Mouse (Mus musculus): ENCODE data around the gene Trim27. TPM values are rescaled to one million over a fixed set of nuclear protein-coding genes. Genes with fewer than 3 reads are reported as not detected.

Gene Trim27
- polyA plus RNA-seq, 2 experiments, result 101 to 123 TPM

DNA sequence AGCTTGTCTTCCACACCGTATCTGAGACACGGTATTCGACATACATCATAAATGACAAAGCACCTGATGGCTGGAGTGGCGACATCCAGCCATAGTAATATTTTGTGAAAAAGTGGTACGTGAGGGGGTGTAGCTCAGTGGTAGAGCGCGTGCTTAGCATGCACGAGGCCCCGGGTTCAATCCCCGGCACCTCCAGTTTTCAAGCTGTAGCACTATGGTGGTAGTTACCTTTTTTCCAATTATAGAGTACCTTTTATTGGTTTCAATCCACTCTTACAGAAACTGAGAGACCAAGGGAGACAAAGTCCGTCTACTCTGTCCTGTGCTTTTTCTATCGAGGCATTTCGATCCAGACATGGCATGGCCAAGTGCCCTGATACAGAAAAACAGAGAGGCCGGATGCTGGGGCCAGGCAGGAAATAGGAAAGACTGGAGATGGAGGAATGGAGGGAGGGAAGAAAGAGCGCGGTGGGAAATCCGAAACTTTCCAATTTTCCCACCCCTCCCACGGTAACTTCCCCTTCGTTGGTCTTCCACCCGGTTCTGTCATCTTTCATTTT lies 43.3 kb downstream of the Trim27 start:
- H3K27ac ChIP-seq (replicated peaks; ENCODE audit: low read depth, low read length), result no peak overlapping the region
- no peaks in the 10 kb centered on the region for H3K9me3 ChIP-seq (ENCODE audit: control insufficient read depth, low read length)
- no peaks in the 10 kb centered on the region for H3K36me3 ChIP-seq (ENCODE audit: control insufficient read depth, insufficient read depth, low read length)
- WGBS, result under 1% methylated on average over 20 of the region's 20 CpGs
- H3K27me3 ChIP-seq (ENCODE audit: control insufficient read depth, insufficient read depth, low read length), result no peaks in the 10 kb centered on the region
- DNase-seq (ENCODE audit: low spot score) (peak; percentile 88), ATAC-seq (ENCODE audit: low FRiP score, low read depth) (peak; percentile 93)
- peak overlapping the region; percentile 49 for H3K4me3 ChIP-seq (replicated peaks; ENCODE audit: low read length)
- peak overlapping the region; percentile 66 for H3K4me2 ChIP-seq (replicated peaks; ENCODE audit: low read depth, low read length, severe bottlenecking)
- peak overlapping the region; percentile 59 for H3K9ac ChIP-seq (ENCODE audit: low read depth, low read length, severe bottlenecking)
- TF ChIP-seq POLR2A (IDR thresholded peaks at IDR 0.05; ENCODE audit: borderline replicate concordance, extremely low read depth, insufficient read depth, insufficient read length), result no peak
- H3K4me1 ChIP-seq (ENCODE audit: control insufficient read depth, insufficient read depth, low read length), result no peaks in the 10 kb centered on the region

GRCm38 (mm10) chr13:21223242-21223655 lies 44.0 kb downstream of the Trim27 start:
- Histone ChIP-seq H3K4me3 (replicated peaks; ENCODE audit: low read length) (peak overlapping the region; percentile 49), H3K4me2 (replicated peaks; ENCODE audit: low read depth, low read length, severe bottlenecking) (peak overlapping the region; percentile 66), H3K9me3 (ENCODE audit: control insufficient read depth, low read length) (no peaks in the 10 kb centered on the region), H3K27me3 (ENCODE audit: control insufficient read depth, insufficient read depth, low read length) (no peaks in the 10 kb centered on the region), H3K9ac (ENCODE audit: low read depth, low read length, severe bottlenecking) (peak overlapping the region; percentile 38), H3K27ac (replicated peaks; ENCODE audit: low read depth, low read length) (no peak overlapping the region), H3K36me3 (ENCODE audit: control insufficient read depth, insufficient read depth, low read length) (no peaks in the 10 kb centered on the region), H3K4me1 (ENCODE audit: control insufficient read depth, insufficient read depth, low read length) (no peaks in the 10 kb centered on the region)
- no peak for TF ChIP-seq POLR2A (IDR thresholded peaks at IDR 0.05; ENCODE audit: borderline replicate concordance, extremely low read depth, insufficient read depth, insufficient read length)
- under 1% methylated on average over 10 of the region's 10 CpGs for WGBS
- DNase-seq (ENCODE audit: low spot score) (no peak), ATAC-seq (ENCODE audit: low FRiP score, low read depth) (peak; percentile 23)

DNA sequence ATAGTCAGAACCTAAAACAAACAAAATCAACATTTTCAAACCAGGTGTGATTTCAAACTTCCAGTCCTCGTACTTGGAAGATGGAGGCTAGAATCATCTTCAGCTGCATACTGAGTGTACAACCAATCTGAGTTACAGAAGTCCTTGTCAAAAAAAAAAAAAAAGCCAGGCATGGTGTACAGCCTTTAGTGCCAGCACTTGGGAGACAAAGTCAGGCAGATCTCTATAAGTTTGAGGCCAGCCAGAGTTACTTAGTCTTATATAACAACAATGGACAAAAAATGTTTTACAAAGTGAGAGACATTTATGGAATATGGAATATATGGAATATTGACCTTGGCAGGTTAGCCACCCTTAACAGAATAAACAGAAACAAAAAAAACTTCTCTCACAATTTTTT lies 45.1 kb downstream of the Trim27 start:
- Histone ChIP-seq H3K9ac (ENCODE audit: low read depth, low read length, severe bottlenecking) (no peak overlapping the region), H3K4me1 (ENCODE audit: control insufficient read depth, insufficient read depth, low read length) (no peaks in the 10 kb centered on the region), H3K4me3 (replicated peaks; ENCODE audit: low read length) (no peak overlapping the region), H3K9me3 (ENCODE audit: control insufficient read depth, low read length) (no peaks in the 10 kb centered on the region), H3K4me2 (replicated peaks; ENCODE audit: low read depth, low read length, severe bottlenecking) (no peak overlapping the region), H3K36me3 (ENCODE audit: control insufficient read depth, insufficient read depth, low read length) (no peaks in the 10 kb centered on the region), H3K27ac (replicated peaks; ENCODE audit: low read depth, low read length) (no peak overlapping the region), H3K27me3 (ENCODE audit: control insufficient read depth, insufficient read depth, low read length) (no peaks in the 10 kb centered on the region)
- no peak for ATAC-seq (ENCODE audit: low FRiP score, low read depth)
- TF ChIP-seq POLR2A (IDR thresholded peaks at IDR 0.05; ENCODE audit: borderline replicate concordance, extremely low read depth, insufficient read depth, insufficient read length), result no peak
- 91% methylated on average over 1 of the region's 1 CpGs for WGBS
- DNase-seq (ENCODE audit: low spot score), result no peak

- no peak for DNase-seq (ENCODE audit: low spot score)
- Histone ChIP-seq H3K4me1 (ENCODE audit: control insufficient read depth, insufficient read depth, low read length) (no peaks in the 10 kb centered on the region), H3K4me3 (replicated peaks; ENCODE audit: low read length) (no peak overlapping the region), H3K9ac (ENCODE audit: low read depth, low read length, severe bottlenecking) (no peak overlapping the region), H3K9me3 (ENCODE audit: control insufficient read depth, low read length) (no peaks in the 10 kb centered on the region), H3K27ac (replicated peaks; ENCODE audit: low read depth, low read length) (no peak overlapping the region), H3K4me2 (replicated peaks; ENCODE audit: low read depth, low read length, severe bottlenecking) (no peak overlapping the region), H3K36me3 (ENCODE audit: control insufficient read depth, insufficient read depth, low read length) (no peaks in the 10 kb centered on the region), H3K27me3 (ENCODE audit: control insufficient read depth, insufficient read depth, low read length) (no peaks in the 10 kb centered on the region)
- 69% methylated on average over 6 of the region's 6 CpGs for WGBS
- ATAC-seq (ENCODE audit: low FRiP score, low read depth), result no peak
- no peak for TF ChIP-seq POLR2A (IDR thresholded peaks at IDR 0.05; ENCODE audit: borderline replicate concordance, extremely low read depth, insufficient read depth, insufficient read length)
These were observed 46.0 kb downstream of the Trim27 start for GRCm38 (mm10) chr13:21225206-21225605.

DNA sequence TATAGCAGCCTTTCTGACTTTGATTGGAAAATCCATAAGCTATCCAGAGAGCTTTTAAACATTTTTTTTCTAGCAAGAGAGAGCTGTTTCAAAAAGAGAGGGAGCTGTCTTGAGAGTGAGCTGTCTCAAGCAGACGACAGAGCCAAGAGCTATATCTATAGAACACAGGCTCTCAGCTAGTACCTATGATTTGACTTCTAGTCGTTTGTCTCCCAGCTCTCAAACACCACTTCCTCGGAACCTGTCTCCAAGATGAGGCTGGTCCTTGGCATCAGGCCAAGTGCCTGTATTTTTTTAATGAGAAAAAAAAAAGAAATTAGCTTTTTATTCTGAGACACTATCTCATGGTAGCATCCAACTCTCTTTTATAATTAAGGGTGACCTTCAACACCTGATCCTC lies 46.8 kb downstream of the Trim27 start:
- 46% methylated on average over 3 of the region's 3 CpGs for WGBS

More for the DNA sequence above, 46.8 kb downstream of the Trim27 start:
- DNase-seq (ENCODE audit: low spot score) (no peak), ATAC-seq (ENCODE audit: low FRiP score, low read depth) (no peak)
- H3K4me3 ChIP-seq (replicated peaks; ENCODE audit: low read length), result no peak overlapping the region
- H3K9ac ChIP-seq (ENCODE audit: low read depth, low read length, severe bottlenecking), result no peak overlapping the region
- no peaks in the 10 kb centered on the region for H3K27me3 ChIP-seq (ENCODE audit: control insufficient read depth, insufficient read depth, low read length)
- H3K4me1 ChIP-seq (ENCODE audit: control insufficient read depth, insufficient read depth, low read length), result no peaks in the 10 kb centered on the region
- no peak overlapping the region for H3K27ac ChIP-seq (replicated peaks; ENCODE audit: low read depth, low read length)
- H3K9me3 ChIP-seq (ENCODE audit: control insufficient read depth, low read length), result no peaks in the 10 kb centered on the region
- H3K4me2 ChIP-seq (replicated peaks; ENCODE audit: low read depth, low read length, severe bottlenecking), result no peak overlapping the region
- no peak for TF ChIP-seq POLR2A (IDR thresholded peaks at IDR 0.05; ENCODE audit: borderline replicate concordance, extremely low read depth, insufficient read depth, insufficient read length)
- no peaks in the 10 kb centered on the region for H3K36me3 ChIP-seq (ENCODE audit: control insufficient read depth, insufficient read depth, low read length)

Measured in limb, embryonic 14.5 days (tissue).